Mouse (Mus musculus): ENCODE measurements around the gene Crlf1.

GRCm38 (mm10) chr8:70486941-70487520 is 5.9 kb upstream of the Crlf1 start, which contains the start of gene Tmem59l:
- TF ChIP-seq POLR2A (IDR thresholded peaks at IDR 0.05; ENCODE audit: insufficient read depth, low read length), result no peak
- no peak for TF ChIP-seq EP300 (IDR thresholded peaks at IDR 0.05; ENCODE audit: insufficient read depth, low read depth, low read length)

Data from ES-Bruce4 (cell line).